Mouse (Mus musculus): Measurements from ENCODE around the gene Lpcat1.

The Lpcat1 gene

DNA sequence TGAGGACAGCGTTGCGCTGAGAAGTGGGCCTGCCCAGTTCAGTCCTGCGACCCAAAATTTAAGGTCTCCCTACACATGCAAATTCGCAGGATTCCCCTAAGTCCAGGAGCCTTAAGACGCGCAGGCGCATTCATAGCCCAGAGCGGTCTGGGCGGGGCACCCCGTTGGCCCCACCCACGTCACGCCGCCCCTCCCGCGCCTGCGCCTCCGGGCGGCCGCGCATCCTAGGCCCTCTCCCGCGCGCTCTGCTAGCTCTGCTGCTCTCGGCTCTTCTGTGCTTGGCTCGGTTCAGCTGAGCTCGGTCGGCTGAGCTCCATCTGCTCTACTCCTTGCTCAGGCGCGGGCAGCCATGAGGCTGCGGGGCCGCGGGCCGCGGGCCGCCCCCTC lies at the start of gene Lpcat1:
Lpcat1 (plus strand) TSS at position 164 of the 387 bp plus-strand sequence.
- peak; percentile 94 for DNase-seq (ENCODE audit: low spot score in 2 of 2)

- peak in 1 of 2 experiments; percentile 39 for DNase-seq (ENCODE audit: low spot score in 2 of 2)
These were observed 49.3 kb upstream of the Lpcat1 start for GRCm38 (mm10) chr13:73417478-73418220.

DNA sequence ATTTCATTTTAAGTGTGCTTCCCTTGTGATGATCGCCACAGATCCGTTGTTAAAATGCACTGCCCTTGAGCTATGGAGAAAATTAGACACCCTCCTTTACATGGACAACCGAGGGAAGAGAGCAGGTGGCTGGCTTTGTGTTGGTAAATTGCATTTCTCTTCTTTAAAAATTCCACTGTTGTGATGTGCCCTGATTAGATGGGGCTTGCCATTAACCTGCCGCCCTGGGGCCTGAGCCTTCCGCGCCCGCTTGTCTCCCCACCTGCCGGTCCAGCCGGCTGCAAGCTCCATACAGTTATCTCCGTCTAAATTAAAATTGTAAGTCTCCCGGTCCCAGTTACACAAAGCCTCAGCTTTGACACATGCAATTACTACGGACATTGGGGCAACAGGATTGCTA lies 48.7 kb upstream of the Lpcat1 start:
- no peak for DNase-seq (ENCODE audit: low spot score in 2 of 2)

- DNase-seq (ENCODE audit: low spot score in 2 of 2), result no peak
These were observed 47.8 kb upstream of the Lpcat1 start for GRCm38 (mm10) chr13:73419244-73419643.

GRCm38 (mm10) chr13:73423043-73423442 lies 44.0 kb upstream of the Lpcat1 start:
- DNase-seq (ENCODE audit: low spot score in 2 of 2), result no peak

DNA sequence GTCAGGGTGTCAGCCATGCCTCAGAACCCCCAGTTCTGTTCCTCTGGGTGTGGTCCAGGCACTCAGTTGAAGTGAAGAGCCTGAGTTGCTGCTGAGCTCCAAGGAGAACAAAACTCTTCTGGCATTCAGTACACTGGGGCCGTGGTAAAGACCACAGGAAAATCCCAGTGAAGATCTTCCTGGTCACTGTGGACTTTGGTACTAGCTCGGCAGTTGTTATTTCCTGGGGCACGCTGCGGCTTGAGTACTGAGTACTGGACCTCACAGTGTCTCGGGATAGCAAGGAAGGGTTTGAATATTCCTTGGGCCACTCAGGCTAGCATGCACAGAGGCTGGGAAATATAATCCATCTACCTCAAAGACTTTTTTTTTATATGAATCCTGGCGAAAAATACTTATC lies 42.0 kb upstream of the Lpcat1 start:
- DNase-seq (ENCODE audit: low spot score in 2 of 2), result no peak

DNA sequence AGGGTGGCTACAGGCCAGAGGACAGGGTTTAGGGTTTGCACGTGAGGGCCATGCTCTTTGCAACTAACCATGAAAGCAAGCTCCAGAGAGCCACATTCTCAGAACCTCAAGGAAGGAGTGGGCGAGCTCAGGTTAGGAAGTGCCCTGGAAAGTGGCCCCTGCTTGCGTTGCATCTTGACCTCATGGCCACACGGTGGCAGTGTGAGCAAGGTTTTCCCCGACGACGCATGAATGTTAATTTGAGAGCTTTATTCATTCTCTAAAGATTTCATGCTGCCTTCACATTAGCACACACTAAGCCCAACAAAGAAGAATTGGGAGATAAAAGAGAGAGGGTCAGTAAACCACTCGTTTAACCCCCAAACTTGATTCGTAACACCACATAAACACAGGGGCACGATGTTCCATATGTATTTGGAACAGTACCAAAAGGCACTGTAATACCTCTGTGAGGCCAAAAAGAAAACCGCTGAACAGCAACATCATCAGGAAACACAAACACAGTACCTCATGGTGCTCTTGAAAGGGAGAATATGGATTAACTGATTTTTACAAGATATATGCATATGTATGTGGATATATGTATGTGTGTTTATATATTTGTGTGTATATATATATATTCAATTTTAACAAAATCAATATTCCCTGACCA lies 41.0 kb upstream of the Lpcat1 start:
- DNase-seq (ENCODE audit: low spot score in 2 of 2), result peak; percentile 77 to 83

GRCm38 (mm10) chr13:73426587-73426986 lies 40.4 kb upstream of the Lpcat1 start:
- DNase-seq (ENCODE audit: low spot score in 2 of 2), result no peak

GRCm38 (mm10) chr13:73429605-73430321 lies 37.2 kb upstream of the Lpcat1 start:
- DNase-seq (ENCODE audit: low spot score in 2 of 2), result no peak

- no peak for DNase-seq (ENCODE audit: low spot score in 2 of 2)
These were observed 34.4 kb upstream of the Lpcat1 start for GRCm38 (mm10) chr13:73432466-73433149.

GRCm38 (mm10) chr13:73433681-73434535 lies 33.1 kb upstream of the Lpcat1 start:
- no peak for DNase-seq (ENCODE audit: low spot score in 2 of 2)

- no peak for DNase-seq (ENCODE audit: low spot score in 2 of 2)
These were observed 32.3 kb upstream of the Lpcat1 start for GRCm38 (mm10) chr13:73434687-73435086.

GRCm38 (mm10) chr13:73435662-73436061 lies 31.3 kb upstream of the Lpcat1 start:
- DNase-seq (ENCODE audit: low spot score in 2 of 2), result no peak

DNA sequence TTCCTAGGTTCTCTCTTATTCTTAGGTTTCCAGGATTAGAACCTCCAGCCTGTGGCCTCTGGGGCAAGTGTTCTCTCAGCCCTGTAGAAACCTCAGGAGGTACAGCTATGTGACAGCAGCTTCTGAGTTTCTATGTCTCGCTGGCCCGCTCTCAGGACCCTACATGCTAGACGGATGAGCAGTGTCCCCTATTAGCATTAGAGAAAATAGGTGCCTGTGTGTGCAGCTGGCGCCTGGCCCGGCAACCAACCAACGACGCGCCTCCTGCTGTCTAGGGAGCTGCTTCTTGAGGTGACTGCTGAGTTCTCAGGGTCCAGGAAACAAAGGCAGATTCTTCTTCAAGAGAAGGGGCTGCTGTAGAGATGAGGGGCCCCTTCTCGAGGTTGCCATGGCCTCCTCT lies 27.9 kb upstream of the Lpcat1 start:
- peak; percentile 51 to 55 for DNase-seq (ENCODE audit: low spot score in 2 of 2)

- DNase-seq (ENCODE audit: low spot score in 2 of 2), result no peak
These were observed 26.0 kb upstream of the Lpcat1 start for GRCm38 (mm10) chr13:73441032-73441431.

GRCm38 (mm10) chr13:73441686-73442085 lies 25.3 kb upstream of the Lpcat1 start:
- no peak for DNase-seq (ENCODE audit: low spot score in 2 of 2)

DNA sequence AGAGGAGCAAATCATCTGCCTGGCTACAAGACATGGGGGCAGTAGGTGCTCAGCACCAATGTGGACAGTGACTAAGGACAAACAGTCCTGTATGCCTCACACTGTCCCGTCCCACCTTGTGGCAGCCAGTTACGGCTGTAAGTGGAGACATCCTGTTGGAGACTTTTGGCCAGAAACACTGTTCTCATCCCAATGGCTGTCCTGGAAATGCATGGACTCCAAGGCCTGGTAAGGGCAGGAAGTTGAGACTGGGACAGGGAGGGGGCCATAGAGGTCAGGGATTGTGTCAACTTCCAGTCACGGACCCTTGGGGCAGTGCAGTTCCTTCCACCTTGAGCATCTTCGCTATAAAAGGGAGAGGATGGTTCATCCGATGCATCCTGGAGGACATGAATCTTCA lies 24.6 kb upstream of the Lpcat1 start:
- no peak for DNase-seq (ENCODE audit: low spot score in 2 of 2)

- no peak for DNase-seq (ENCODE audit: low spot score in 2 of 2)
These were observed 23.7 kb upstream of the Lpcat1 start for GRCm38 (mm10) chr13:73443093-73443821.

DNA sequence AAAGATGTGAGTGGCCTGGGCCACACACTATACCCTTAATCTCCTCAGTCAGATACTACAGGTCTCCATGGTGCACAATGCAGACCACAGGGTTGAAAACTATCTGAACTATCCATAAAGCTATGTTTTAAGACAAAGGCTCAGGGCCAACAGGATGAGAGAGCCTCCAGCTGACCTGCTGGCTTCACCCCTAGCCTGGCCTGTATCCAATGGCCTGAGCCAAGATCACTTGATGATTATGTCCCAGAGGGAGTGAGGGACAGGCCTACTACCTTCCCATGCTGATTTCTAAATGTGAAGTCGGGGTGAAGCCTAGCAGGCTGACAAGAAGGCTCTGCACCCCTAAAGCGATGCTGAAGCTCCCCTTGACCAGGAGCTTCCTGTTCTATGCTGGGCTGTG lies 21.9 kb upstream of the Lpcat1 start:
- DNase-seq (ENCODE audit: low spot score in 2 of 2), result no peak

DNA sequence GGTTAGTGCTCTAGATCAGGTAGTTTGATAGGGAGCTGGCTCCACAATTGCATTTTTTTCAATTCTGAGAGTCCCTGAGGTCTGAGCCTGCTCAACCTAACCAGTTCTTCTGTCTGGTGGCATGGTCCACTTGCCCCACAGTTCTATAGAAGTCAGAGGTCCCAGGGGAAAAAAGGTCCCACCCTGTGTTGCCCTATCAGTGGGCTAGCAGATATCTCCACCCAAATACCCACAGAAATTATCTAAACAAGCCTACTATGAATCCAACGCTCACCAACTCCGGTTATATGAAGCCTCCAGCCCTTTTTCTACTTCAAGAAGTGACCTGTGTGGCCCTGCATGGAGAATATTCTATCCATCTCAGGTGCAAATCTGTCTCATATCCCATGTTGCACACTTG lies 20.9 kb upstream of the Lpcat1 start:
- DNase-seq (ENCODE audit: low spot score in 2 of 2), result no peak

DNA sequence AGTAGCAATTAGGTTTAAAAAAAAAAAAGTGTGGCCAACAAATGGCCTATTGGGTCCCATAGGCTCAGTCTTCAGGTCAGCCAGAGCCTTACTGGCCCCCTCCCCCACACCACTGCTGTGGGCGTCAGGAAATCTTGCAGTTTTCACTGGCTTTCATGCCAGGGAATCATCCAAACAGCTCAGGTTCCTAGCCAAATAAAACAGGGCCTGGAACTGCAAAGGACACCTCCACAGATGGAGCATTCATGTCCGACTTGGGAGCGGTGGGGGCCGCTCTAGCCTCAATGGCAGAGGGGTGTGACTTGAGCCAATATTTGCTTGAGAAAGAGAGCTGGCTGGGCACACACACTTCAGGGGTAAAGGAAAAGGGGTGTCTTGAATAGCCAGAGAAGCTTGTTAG lies 20.5 kb upstream of the Lpcat1 start:
- peak; percentile 41 to 59 for DNase-seq (ENCODE audit: low spot score in 2 of 2)

All from right cerebral cortex, postnatal 10 days (tissue).